Mouse (Mus musculus) macrophage (primary cell): Measurements from ENCODE around the gene Shcbp1l. TPM values are rescaled to one million over a fixed set of nuclear protein-coding genes. Genes with fewer than 3 reads are reported as not detected.

Experiments used
- H3K27ac ChIP-seq: fragments of 350-480 bp; formaldehyde crosslinking; 2 replicates; pipeline ENCODE4 v1.9.0; 2021
- H3K36me3 ChIP-seq: fragments of 350-480 bp; formaldehyde crosslinking; 2 replicates; pipeline ENCODE4 v1.9.0; 2021; ENCODE audit errors: inconsistent target
- H3K4me3 ChIP-seq: fragments of 350-480 bp; formaldehyde crosslinking; 2 replicates; pipeline ENCODE4 v1.9.0; 2021; ENCODE audit errors: inconsistent target
- H3K79me2 ChIP-seq: fragments of 350-480 bp; formaldehyde crosslinking; 2 replicates; pipeline ENCODE4 v1.9.0; 2021; ENCODE audit errors: inconsistent target
- WGBS: methylation state at CpG from one replicate; pipeline ENCODE4 v1.1.7; 2026; ENCODE audit warnings: inconsistent platforms; ENCODE audit not compliant: missing documents; 5-methylcytosine and 5-hydroxymethylcytosine counted together
- polyA plus RNA-seq: library from polyadenylated mRNA; stranded (reverse); fragments of 250-400 nt; gene quantifications from 3 replicates; pipeline ENCODE4 v1.2.4, GENCODE M21; 2018; ENCODE audit warnings: inconsistent platforms

The Shcbp1l gene
- polyA plus RNA-seq, 1 experiment from 2014 or later: 0.63 TPM

- H3K4me3 ChIP-seq: peak within 1 kb of the TSS; percentile 87
- peaks cover 50% of the 10 kb centered on the region for H3K79me2 ChIP-seq
- 0% methylated on average over 28 of the region's 35 CpGs for WGBS
- peak within 1 kb of the TSS; percentile 76 for H3K27ac ChIP-seq
- H3K36me3 ChIP-seq: peaks cover 11% of the 10 kb centered on the region; the same call in 1 of the 2 replicates
These were observed 62.5 kb downstream of the Shcbp1l start, which contains the start of gene Dhx9 for GRCm38 (mm10) chr1:153487500-153487879. Dhx9 (minus strand) TSS chr1:153487660.

- Histone ChIP-seq H3K27ac (peak overlapping the region; percentile 76), H3K4me3 (no peak overlapping the region), H3K36me3 (no peaks in the 10 kb centered on the region), H3K79me2 (peaks cover 33% of the 10 kb centered on the region)
- WGBS: 1% methylated on average over 7 of the region's 7 CpGs
These were observed 64.2 kb downstream of the Shcbp1l start for GRCm38 (mm10) chr1:153489132-153489531.

- WGBS: 48% methylated on average over 2 of the region's 2 CpGs
- Histone ChIP-seq H3K4me3 (no peak overlapping the region), H3K79me2 (peaks cover 29% of the 10 kb centered on the region), H3K36me3 (no peaks in the 10 kb centered on the region), H3K27ac (peak overlapping the region; percentile 76)
These were observed 64.6 kb downstream of the Shcbp1l start for GRCm38 (mm10) chr1:153489540-153489939.

GRCm38 (mm10) chr1:153489963-153490362, 65.0 kb downstream of the Shcbp1l start:
- Histone ChIP-seq H3K27ac (peak overlapping the region; percentile 76), H3K36me3 (no peaks in the 10 kb centered on the region), H3K4me3 (no peak overlapping the region), H3K79me2 (peaks cover 25% of the 10 kb centered on the region)
- WGBS: 98% methylated on average over 4 of the region's 4 CpGs

GRCm38 (mm10) chr1:153491345-153491744, 66.4 kb downstream of the Shcbp1l start:
- WGBS: 100% methylated on average over 2 of the region's 2 CpGs
- Histone ChIP-seq H3K36me3 (no peaks in the 10 kb centered on the region), H3K4me3 (no peak overlapping the region), H3K27ac (peak overlapping the region; percentile 54), H3K79me2 (peaks cover 11% of the 10 kb centered on the region)

GRCm38 (mm10) chr1:153491822-153492221, 66.9 kb downstream of the Shcbp1l start:
- Histone ChIP-seq H3K36me3 (no peaks in the 10 kb centered on the region), H3K79me2 (peaks cover 7% of the 10 kb centered on the region), H3K4me3 (no peak overlapping the region), H3K27ac (peak overlapping the region; percentile 54)
- WGBS: 40% methylated on average over 1 of the region's 1 CpGs

- Histone ChIP-seq H3K36me3 (no peaks in the 10 kb centered on the region), H3K4me3 (no peak overlapping the region), H3K27ac (no peak overlapping the region), H3K79me2 (no peaks in the 10 kb centered on the region)
- 83% methylated on average over 4 of the region's 4 CpGs for WGBS
These were observed 68.4 kb downstream of the Shcbp1l start for GRCm38 (mm10) chr1:153493338-153493737.

- Histone ChIP-seq H3K27ac (no peak overlapping the region), H3K79me2 (no peaks in the 10 kb centered on the region), H3K36me3 (no peaks in the 10 kb centered on the region), H3K4me3 (no peak overlapping the region)
- WGBS: 79% methylated on average over 6 of the region's 6 CpGs
These were observed 69.0 kb downstream of the Shcbp1l start for GRCm38 (mm10) chr1:153493931-153494330.

- Histone ChIP-seq H3K36me3 (no peaks in the 10 kb centered on the region), H3K27ac (no peak overlapping the region), H3K4me3 (no peak overlapping the region), H3K79me2 (no peaks in the 10 kb centered on the region)
- WGBS: 87% methylated on average over 3 of the region's 3 CpGs
These were observed 71.1 kb downstream of the Shcbp1l start for GRCm38 (mm10) chr1:153496030-153496429.

GRCm38 (mm10) chr1:153500030-153500429, 75.1 kb downstream of the Shcbp1l start:
- H3K27ac ChIP-seq: no peak overlapping the region

GRCm38 (mm10) chr1:153501644-153502321, 76.8 kb downstream of the Shcbp1l start:
- no peak overlapping the region for H3K4me3 ChIP-seq
- H3K27ac ChIP-seq: peak overlapping the region; percentile 77
- H3K36me3 ChIP-seq: no peaks in the 10 kb centered on the region
- no peaks in the 10 kb centered on the region for H3K79me2 ChIP-seq
- WGBS: 42% methylated on average over 5 of the region's 5 CpGs

More at GRCm38 (mm10) chr1:153500030-153500429, 75.1 kb downstream of the Shcbp1l start:
- Histone ChIP-seq H3K36me3 (no peaks in the 10 kb centered on the region), H3K79me2 (no peaks in the 10 kb centered on the region), H3K4me3 (no peak overlapping the region)
- WGBS: 93% methylated on average over 8 of the region's 9 CpGs

Other genes starting within 250 kb of the Shcbp1l start
- gene Lamc2, start 238.7 kb upstream of the Shcbp1l start, polyA plus RNA-seq: not detected in 3 replicates
- 14.7 to 21.0 TPM (median 18.9 TPM) in 3 replicates for gene Lamc1, start 92.4 kb upstream of the Shcbp1l start, polyA plus RNA-seq
- 51.6 to 87.8 TPM (median 81.8 TPM) in 3 replicates for gene Dhx9, start 62.5 kb downstream of the Shcbp1l start, polyA plus RNA-seq
- gene Npl, start 124.9 kb downstream of the Shcbp1l start, polyA plus RNA-seq: 30.0 to 56.0 TPM (median 46.8 TPM) in 3 replicates
- not detected in 3 replicates for gene Rgs8, start 227.9 kb downstream of the Shcbp1l start, polyA plus RNA-seq